Mouse (Mus musculus): ENCODE data around the gene Zfp799. TPM values are rescaled to one million over a fixed set of nuclear protein-coding genes. Genes with fewer than 3 reads are reported as not detected.
"Not testable (repeated sequence)": the region's sequence is repeated elsewhere in the genome, so short reads cannot be mapped to it uniquely, and the experiment has no call there.

The Zfp799 gene
- 2.6 and 6.9 TPM in 2 replicates for polyA plus RNA-seq (2012; rRNA removed)

GRCm38 (mm10) chr17:32829540-32830417 lies at the start of gene Zfp799:
TSS of gene Zfp799 (minus strand) at chr17:32830261.
- 2% methylated on average over 35 of the region's 35 CpGs for WGBS
- Histone ChIP-seq H3K4me3 (ENCODE audit: low read depth, low read length) (peak within 1 kb of the TSS; percentile 98), H3K27me3 (ENCODE audit: control insufficient read depth, insufficient read depth, low read length) (no peaks in the 10 kb centered on the region), H3K27ac (ENCODE audit: insufficient read depth, low read depth, low read length) (peak within 1 kb of the TSS; percentile 43), H3K4me1 (ENCODE audit: control insufficient read depth, insufficient read depth, insufficient read length, low read length) (peaks cover 4% of the 10 kb centered on the region; the same call in 1 of the 2 replicates), H3K36me3 (ENCODE audit: control insufficient read depth, insufficient read depth, low read length) (peaks cover 8% of the 10 kb centered on the region)
- TF ChIP-seq CTCF (IDR thresholded peaks at IDR 0.05; ENCODE audit: extremely low read depth, insufficient read length, insufficient replicate concordance, low read depth, low read length) (no peak), POLR2A (IDR thresholded peaks at IDR 0.05; ENCODE audit: low read depth, low read length) (peak; percentile 41; the same call in 1 of the 2 replicates)

- H3K27me3 ChIP-seq (ENCODE audit: control insufficient read depth, insufficient read depth, low read length), result no peaks in the 10 kb centered on the region
- no peak overlapping the region for H3K27ac ChIP-seq (ENCODE audit: insufficient read depth, low read depth, low read length)
- TF ChIP-seq CTCF (IDR thresholded peaks at IDR 0.05; ENCODE audit: extremely low read depth, insufficient read length, insufficient replicate concordance, low read depth, low read length) (no peak), POLR2A (IDR thresholded peaks at IDR 0.05; ENCODE audit: low read depth, low read length) (no peak)
- 57% methylated on average over 11 of the region's 11 CpGs for WGBS
- peaks cover 14% of the 10 kb centered on the region for H3K36me3 ChIP-seq (ENCODE audit: control insufficient read depth, insufficient read depth, low read length)
- peak overlapping the region; percentile 0; the same call in 1 of the 2 replicates for H3K4me3 ChIP-seq (ENCODE audit: low read depth, low read length)
- H3K4me1 ChIP-seq (ENCODE audit: control insufficient read depth, insufficient read depth, insufficient read length, low read length), result peaks cover 8% of the 10 kb centered on the region
Measured at GRCm38 (mm10) chr17:32878773-32879172, 48.7 kb upstream of the Zfp799 start.

GRCm38 (mm10) chr17:32877471-32878171 lies 47.6 kb upstream of the Zfp799 start:
- H3K36me3 ChIP-seq (ENCODE audit: control insufficient read depth, insufficient read depth, low read length), result peaks cover 4% of the 10 kb centered on the region
- H3K4me3 ChIP-seq (ENCODE audit: low read depth, low read length), result peak overlapping the region; percentile 41
- WGBS, result 7% methylated on average over 22 of the region's 22 CpGs
- TF ChIP-seq CTCF (IDR thresholded peaks at IDR 0.05; ENCODE audit: extremely low read depth, insufficient read length, insufficient replicate concordance, low read depth, low read length) (no peak), POLR2A (IDR thresholded peaks at IDR 0.05; ENCODE audit: low read depth, low read length) (no peak)
- H3K4me1 ChIP-seq (ENCODE audit: control insufficient read depth, insufficient read depth, insufficient read length, low read length), result peaks cover 8% of the 10 kb centered on the region
- no peaks in the 10 kb centered on the region for H3K27me3 ChIP-seq (ENCODE audit: control insufficient read depth, insufficient read depth, low read length)
- no peak overlapping the region for H3K27ac ChIP-seq (ENCODE audit: insufficient read depth, low read depth, low read length)

GRCm38 (mm10) chr17:32872696-32873095 lies 42.6 kb upstream of the Zfp799 start:
- Histone ChIP-seq H3K27me3 (ENCODE audit: control insufficient read depth, insufficient read depth, low read length) (no peaks in the 10 kb centered on the region), H3K27ac (ENCODE audit: insufficient read depth, low read depth, low read length) (no peak overlapping the region), H3K36me3 (ENCODE audit: control insufficient read depth, insufficient read depth, low read length) (no peaks in the 10 kb centered on the region), H3K4me1 (ENCODE audit: control insufficient read depth, insufficient read depth, insufficient read length, low read length) (peaks cover 3% of the 10 kb centered on the region), H3K4me3 (ENCODE audit: low read depth, low read length) (no peak overlapping the region)
- 42% methylated on average over 5 of the region's 5 CpGs for WGBS
- no peak for TF ChIP-seq POLR2A (IDR thresholded peaks at IDR 0.05; ENCODE audit: low read depth, low read length)
- no peak for TF ChIP-seq CTCF (IDR thresholded peaks at IDR 0.05; ENCODE audit: extremely low read depth, insufficient read length, insufficient replicate concordance, low read depth, low read length)

- 87% methylated on average over 4 of the region's 4 CpGs for WGBS
- Histone ChIP-seq H3K36me3 (ENCODE audit: control insufficient read depth, insufficient read depth, low read length) (no peaks in the 10 kb centered on the region), H3K4me1 (ENCODE audit: control insufficient read depth, insufficient read depth, insufficient read length, low read length) (no peaks in the 10 kb centered on the region), H3K27ac (ENCODE audit: insufficient read depth, low read depth, low read length) (no peak overlapping the region), H3K4me3 (ENCODE audit: low read depth, low read length) (no peak overlapping the region), H3K27me3 (ENCODE audit: control insufficient read depth, insufficient read depth, low read length) (no peaks in the 10 kb centered on the region)
- TF ChIP-seq POLR2A (IDR thresholded peaks at IDR 0.05; ENCODE audit: low read depth, low read length), result no peak
Measured at GRCm38 (mm10) chr17:32872091-32872490, 42.0 kb upstream of the Zfp799 start.

GRCm38 (mm10) chr17:32871483-32871882 lies 41.4 kb upstream of the Zfp799 start:
- TF ChIP-seq CTCF (IDR thresholded peaks at IDR 0.05; ENCODE audit: extremely low read depth, insufficient read length, insufficient replicate concordance, low read depth, low read length), result no peak
- no peak for TF ChIP-seq POLR2A (IDR thresholded peaks at IDR 0.05; ENCODE audit: low read depth, low read length)
- H3K36me3 ChIP-seq (ENCODE audit: control insufficient read depth, insufficient read depth, low read length), result no peaks in the 10 kb centered on the region
- no peak overlapping the region for H3K4me3 ChIP-seq (ENCODE audit: low read depth, low read length)
- H3K27ac ChIP-seq (ENCODE audit: insufficient read depth, low read depth, low read length), result no peak overlapping the region
- H3K4me1 ChIP-seq (ENCODE audit: control insufficient read depth, insufficient read depth, insufficient read length, low read length), result no peaks in the 10 kb centered on the region
- H3K27me3 ChIP-seq (ENCODE audit: control insufficient read depth, insufficient read depth, low read length), result no peaks in the 10 kb centered on the region
- WGBS, result 92% methylated on average over 1 of the region's 1 CpGs

GRCm38 (mm10) chr17:32867266-32867665 lies 37.2 kb upstream of the Zfp799 start:
- H3K27ac ChIP-seq (ENCODE audit: insufficient read depth, low read depth, low read length); H3K27me3 ChIP-seq (ENCODE audit: control insufficient read depth, insufficient read depth, low read length); H3K4me1 ChIP-seq (ENCODE audit: control insufficient read depth, insufficient read depth, insufficient read length, low read length); H3K4me3 ChIP-seq (ENCODE audit: low read depth, low read length); H3K36me3 ChIP-seq (ENCODE audit: control insufficient read depth, insufficient read depth, low read length): not testable (repeated sequence)
- 58% methylated on average over 5 of the region's 7 CpGs for WGBS

GRCm38 (mm10) chr17:32856713-32857112 lies 26.7 kb upstream of the Zfp799 start:
- H3K27ac ChIP-seq (ENCODE audit: insufficient read depth, low read depth, low read length); H3K4me1 ChIP-seq (ENCODE audit: control insufficient read depth, insufficient read depth, insufficient read length, low read length); H3K4me3 ChIP-seq (ENCODE audit: low read depth, low read length); H3K36me3 ChIP-seq (ENCODE audit: control insufficient read depth, insufficient read depth, low read length); H3K27me3 ChIP-seq (ENCODE audit: control insufficient read depth, insufficient read depth, low read length): not testable (repeated sequence)
- 48% methylated on average over 4 of the region's 6 CpGs for WGBS
